Mouse (Mus musculus): Measurements from ENCODE around the gene Borcs8.
A peak's percentile ranks its signal among the peaks of the same experiment; 100 is the strongest.

Gene Borcs8

DNA sequence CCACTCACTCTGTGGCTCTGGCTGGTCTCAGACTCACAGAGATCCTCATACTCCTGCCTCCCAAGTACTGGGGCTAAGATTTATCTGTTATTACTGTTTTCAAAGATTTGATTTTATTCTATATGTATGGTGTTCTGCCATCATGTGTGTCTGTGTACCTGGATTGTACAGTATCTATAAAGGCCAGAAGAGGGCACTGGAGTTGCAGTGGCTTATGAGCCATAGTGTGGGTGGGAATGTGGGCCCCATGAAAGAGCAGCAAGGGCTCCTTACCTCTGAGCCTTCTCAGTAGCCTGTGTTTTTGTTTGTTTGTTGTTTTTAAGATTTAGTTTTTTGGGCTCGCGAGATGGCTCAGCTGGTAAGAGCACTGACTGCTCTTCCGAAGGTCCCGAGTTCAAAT lies 39.8 kb downstream of the Borcs8 start:
- no peak for DNase-seq (ENCODE audit: low spot score in 2 of 2)

DNA sequence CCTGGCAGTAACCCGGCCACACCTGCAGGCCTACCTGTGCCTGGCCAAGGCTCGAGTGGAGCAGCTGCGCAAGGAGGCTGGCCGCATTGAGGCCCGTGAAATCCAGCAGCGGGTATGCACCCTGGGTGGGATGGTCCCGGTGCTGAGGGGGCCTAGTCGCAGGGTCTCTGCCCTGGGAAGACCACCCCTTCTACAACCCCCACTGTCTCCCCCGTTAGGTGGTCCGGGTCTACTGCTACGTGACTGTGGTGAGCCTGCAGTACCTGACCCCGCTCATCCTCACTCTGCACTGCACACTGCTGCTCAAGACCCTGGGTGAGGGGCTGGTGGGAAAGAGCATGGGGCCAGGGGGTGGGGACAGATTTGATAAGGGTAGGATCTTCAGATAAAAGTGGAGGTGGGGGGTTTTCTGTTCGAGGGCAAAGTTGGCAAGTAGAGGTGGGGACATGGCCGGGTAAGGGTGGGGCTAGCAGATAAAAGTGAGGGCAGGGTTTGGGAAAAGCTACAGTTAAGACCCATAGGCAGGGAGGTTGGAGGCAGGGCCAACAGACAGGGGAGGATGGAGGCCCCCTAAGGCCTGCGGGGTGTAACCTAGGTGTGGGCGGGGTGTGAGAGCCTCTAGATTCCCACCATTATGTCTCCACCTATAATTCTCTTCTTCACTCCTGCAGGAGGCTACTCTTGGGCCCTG lies 42.1 kb downstream of the Borcs8 start:
- DNase-seq (ENCODE audit: low spot score in 2 of 2), result no peak

DNA sequence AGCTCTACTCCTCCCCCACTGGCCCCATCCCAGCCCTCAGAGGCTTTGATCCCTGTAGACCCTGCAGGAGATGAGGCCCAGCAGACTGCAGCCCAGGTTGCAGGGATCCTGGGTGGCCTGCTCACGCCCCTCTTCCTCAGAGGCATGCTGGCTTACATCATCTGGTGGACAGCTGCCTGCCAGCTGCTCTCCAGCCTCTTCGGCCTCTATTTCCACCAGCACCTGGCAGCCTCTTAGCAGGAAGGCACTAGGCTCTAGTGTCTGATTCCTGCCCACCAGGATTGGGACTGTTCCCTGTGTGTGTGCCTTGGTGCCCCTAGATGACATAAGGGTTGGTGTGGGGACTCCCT lies 42.6 kb downstream of the Borcs8 start:
- no peak for DNase-seq (ENCODE audit: low spot score in 2 of 2)

DNA sequence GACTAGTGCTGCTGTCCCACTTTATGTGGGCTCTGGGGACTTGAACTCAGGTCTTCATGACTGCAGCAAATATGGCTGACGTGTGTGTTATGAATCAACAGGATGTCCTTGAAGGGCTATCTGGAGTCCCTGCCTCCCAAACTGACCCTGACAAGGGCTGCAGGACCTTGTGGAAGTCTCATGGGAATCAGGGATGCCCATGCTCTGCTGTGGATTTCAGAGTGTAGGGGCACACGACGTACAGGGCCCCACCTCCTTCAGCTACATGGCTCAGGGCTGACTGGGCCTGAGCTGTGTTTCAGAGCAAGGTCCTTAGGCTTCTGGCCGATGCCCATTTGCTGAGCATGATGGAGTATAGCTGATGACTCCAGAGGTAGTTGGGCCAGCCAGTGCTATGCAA lies 43.9 kb downstream of the Borcs8 start:
- DNase-seq (ENCODE audit: low spot score in 2 of 2), result no peak

DNA sequence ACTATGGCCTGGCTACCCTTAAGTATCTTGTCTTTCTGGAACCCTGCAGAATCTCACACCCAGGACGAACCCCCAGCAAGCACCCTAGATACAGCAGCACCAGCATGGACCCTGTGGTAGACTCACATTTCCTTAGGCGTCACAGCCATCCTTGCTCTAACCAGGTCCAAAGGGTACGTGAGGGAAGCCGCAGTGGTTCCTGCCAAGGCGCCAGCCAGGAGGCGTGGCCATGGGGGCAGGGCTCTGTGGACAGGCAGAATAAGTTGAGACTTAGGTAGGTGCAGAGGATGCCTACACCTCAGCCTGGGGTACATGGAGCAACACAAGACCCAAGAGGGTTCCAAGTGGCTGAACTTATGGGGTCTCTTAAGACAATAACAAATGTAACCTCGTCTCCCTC lies 49.4 kb downstream of the Borcs8 start:
- peak in 1 of 2 experiments; percentile 38 for DNase-seq (ENCODE audit: low spot score in 2 of 2)

GRCm38 (mm10) chr8:70193238-70193637 lies 53.9 kb downstream of the Borcs8 start:
- DNase-seq (ENCODE audit: low spot score in 2 of 2), result peak in 1 of 2 experiments; percentile 36

GRCm38 (mm10) chr8:70194191-70194590 lies 54.9 kb downstream of the Borcs8 start:
- DNase-seq (ENCODE audit: low spot score in 2 of 2), result no peak

GRCm38 (mm10) chr8:70195762-70196161 lies 56.5 kb downstream of the Borcs8 start:
- DNase-seq (ENCODE audit: low spot score in 2 of 2), result no peak
